Mouse (Mus musculus) limb, embryonic 15.5 days (tissue): ENCODE results near the gene Tmem150a. TPM values are rescaled to one million over a fixed set of nuclear protein-coding genes. Genes with fewer than 3 reads are reported as not detected.

Experiments used
- ATAC-seq: fragments of 200-750 bp; cut with Nextera tagmentation; 2 replicates; pipeline ENCODE4 v1.8.0; 2017; ENCODE audit warnings: low read depth, moderate TSS enrichment; ENCODE audit not compliant: insufficient number of reproducible peaks, low FRiP score, low TSS enrichment
- H3K27ac ChIP-seq: fragments of 300-500 bp; sonication (generic); 2 replicates; pipeline ENCODE4 v1.5.1; 2015; ENCODE audit warnings: moderate library complexity, mild to moderate bottlenecking, inconsistent platforms
- H3K27me3 ChIP-seq: fragments of 300-500 bp; sonication (generic); 2 replicates; pipeline ENCODE4 v1.6.1; 2015; ENCODE audit warnings: inconsistent platforms
- H3K36me3 ChIP-seq: fragments of 300-500 bp; sonication (generic); 2 replicates; pipeline ENCODE4 v1.6.1; 2015; ENCODE audit warnings: inconsistent platforms
- H3K4me1 ChIP-seq: fragments of 300-500 bp; sonication (generic); 2 replicates; pipeline ENCODE4 v1.6.1; 2015; ENCODE audit warnings: inconsistent platforms
- H3K4me2 ChIP-seq: fragments of 300-500 bp; sonication (generic); 2 replicates; pipeline ENCODE4 v1.6.1; 2015; ENCODE audit warnings: mild to moderate bottlenecking, inconsistent platforms
- H3K4me3 ChIP-seq: fragments of 300-500 bp; sonication (generic); 2 replicates; pipeline ENCODE4 v1.5.1; 2015; ENCODE audit warnings: mild to moderate bottlenecking, inconsistent platforms
- H3K9ac ChIP-seq: fragments of 300-500 bp; sonication (generic); 2 replicates; pipeline ENCODE4 v1.6.1; 2015; ENCODE audit warnings: inconsistent platforms
- H3K9me3 ChIP-seq: fragments of 300-500 bp; sonication (generic); 2 replicates; pipeline ENCODE4 v1.6.1; 2016; ENCODE audit warnings: inconsistent platforms
- WGBS: fragments of 180-500 bp; shearing (Covaris S2); methylation state at CpG from one replicate; pipeline ENCODE4 v1.1.7; 2015; 5-methylcytosine and 5-hydroxymethylcytosine counted together
- polyA plus RNA-seq: library from polyadenylated mRNA; unstranded; fragments of >200 nt; fragmentation: Nextera tagmentation; extraction: Ambion mirVana; gene quantifications from 2 replicates; pipeline ENCODE4 v1.2.1, GENCODE M21; 2015

Tmem150a gene
- 12.6 and 13.8 TPM in 2 replicates for polyA plus RNA-seq

DNA sequence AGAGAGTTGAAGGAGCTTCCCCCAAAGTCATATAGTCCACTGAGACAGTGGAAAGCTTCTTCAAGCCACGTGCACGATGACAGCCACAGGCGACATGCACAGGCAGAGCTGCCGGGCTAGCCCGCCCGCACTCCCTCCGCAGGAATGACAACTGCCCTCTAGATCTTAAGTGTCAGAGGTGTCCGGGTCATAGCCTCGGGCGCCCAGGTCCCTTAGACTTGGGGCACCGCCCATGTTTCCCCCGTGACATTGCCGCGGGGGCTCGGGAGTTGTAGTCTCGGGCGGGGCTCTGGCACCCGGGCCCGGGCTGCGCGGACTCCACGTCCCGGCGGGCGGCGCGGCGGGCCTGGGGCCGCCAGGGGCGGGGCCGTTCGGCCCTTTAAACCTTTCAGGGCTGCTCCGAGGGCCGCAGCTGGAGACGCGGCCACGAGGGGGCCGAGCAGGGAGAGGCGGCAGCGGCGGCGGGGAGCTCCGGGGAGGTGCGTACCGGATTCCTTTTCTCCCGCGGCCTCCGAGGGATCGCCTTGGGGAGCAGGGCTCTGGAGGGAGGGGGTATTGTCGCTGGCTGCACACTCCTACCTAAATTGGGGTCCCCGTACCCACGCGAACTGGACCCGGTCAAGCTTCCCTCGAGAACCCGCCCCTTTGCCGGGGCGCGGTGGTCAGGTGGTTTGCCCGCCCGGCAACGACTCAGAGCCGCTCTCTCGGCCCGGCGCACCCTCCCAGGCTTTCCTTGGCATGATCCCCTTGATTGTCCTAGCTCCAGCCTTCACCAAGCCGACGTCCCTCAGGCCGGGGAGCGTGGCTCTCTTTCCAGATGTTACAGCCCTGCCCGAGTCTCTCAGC is at the start of gene Tmem150a:
Tmem150a (plus strand) TSS at position 382 of the 846 bp plus-strand sequence.
- Histone ChIP-seq H3K4me3 (peak within 1 kb of the TSS; percentile 65), H3K9ac (peak within 1 kb of the TSS; percentile 56), H3K4me2 (peak within 1 kb of the TSS; percentile 94), H3K9me3 (no peaks in the 10 kb centered on the region), H3K27ac (peak within 1 kb of the TSS; percentile 29), H3K36me3 (peaks cover 34% of the 10 kb centered on the region), H3K27me3 (no peaks in the 10 kb centered on the region), H3K4me1 (peaks cover 54% of the 10 kb centered on the region)
- WGBS = under 1% methylated on average over 69 of the region's 71 CpGs
- peak; percentile 83 for ATAC-seq

DNA sequence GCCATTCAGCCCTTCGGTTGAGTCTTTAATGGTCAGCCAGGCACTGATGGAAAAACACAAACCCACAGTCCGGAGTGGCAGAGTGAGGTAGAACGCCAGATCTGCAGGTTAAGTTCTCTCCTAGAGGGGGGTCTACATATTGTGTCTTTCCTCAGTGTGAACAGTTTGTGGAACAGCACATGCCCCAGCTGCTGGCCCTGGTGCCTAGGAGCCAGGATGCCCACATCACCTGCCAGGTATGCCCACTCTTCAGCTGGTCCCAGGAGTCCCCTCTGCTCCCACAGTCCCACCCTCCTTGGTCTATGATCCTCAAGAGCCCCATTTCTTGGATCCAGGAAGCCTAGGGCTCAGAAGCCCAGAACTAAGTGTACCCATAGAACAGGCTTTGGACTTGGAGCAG is 43.0 kb upstream of the Tmem150a start:
- WGBS = 80% methylated on average over 3 of the region's 3 CpGs
- Histone ChIP-seq H3K4me3 (no peak overlapping the region), H3K9me3 (no peaks in the 10 kb centered on the region), H3K4me1 (no peaks in the 10 kb centered on the region), H3K36me3 (peaks cover 26% of the 10 kb centered on the region), H3K27me3 (no peaks in the 10 kb centered on the region), H3K27ac (no peak overlapping the region), H3K4me2 (no peak overlapping the region), H3K9ac (no peak overlapping the region)
- ATAC-seq = no peak

DNA sequence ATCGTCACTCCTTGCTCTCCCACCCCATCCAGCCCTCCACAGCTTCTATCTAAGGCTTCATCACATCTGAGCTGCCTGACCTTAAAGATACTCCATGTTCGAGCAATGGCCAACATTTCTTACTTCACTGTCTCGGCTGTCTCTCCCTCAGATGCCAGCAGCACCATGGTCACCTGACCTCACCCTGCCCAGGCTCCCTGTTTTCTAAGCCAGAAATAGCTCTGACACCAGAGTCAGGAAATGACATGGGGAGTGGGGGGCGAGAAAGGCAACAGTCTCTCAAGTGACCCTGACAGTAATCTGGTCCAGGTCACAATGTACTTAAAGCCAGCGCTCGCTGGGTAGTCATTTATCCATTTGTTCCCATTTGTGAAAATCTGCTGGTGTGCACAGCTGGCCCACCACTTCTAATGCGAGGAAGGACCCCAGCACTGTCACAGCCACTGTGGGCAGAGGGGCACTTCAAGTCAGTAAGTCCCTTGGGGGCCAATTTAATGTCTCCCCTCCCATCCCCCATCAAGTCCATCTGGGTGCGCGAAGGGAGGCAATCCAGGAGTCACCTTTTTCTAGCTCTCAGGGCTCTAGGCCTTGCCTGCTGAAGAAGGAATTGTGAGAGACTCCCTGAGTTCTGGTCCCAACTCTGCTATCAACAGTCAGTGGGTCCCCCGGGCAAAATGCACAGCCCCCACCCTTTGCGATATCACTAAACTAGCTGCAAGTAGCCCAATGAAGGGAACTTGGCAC is 42.0 kb upstream of the Tmem150a start:
- no peak for ATAC-seq
- H3K9me3 ChIP-seq = no peaks in the 10 kb centered on the region
- H3K4me2 ChIP-seq = no peak overlapping the region
- H3K9ac ChIP-seq = no peak overlapping the region
- H3K27me3 ChIP-seq = no peaks in the 10 kb centered on the region
- no peak overlapping the region for H3K27ac ChIP-seq
- H3K36me3 ChIP-seq = peaks cover 37% of the 10 kb centered on the region
- no peaks in the 10 kb centered on the region for H3K4me1 ChIP-seq
- no peak overlapping the region for H3K4me3 ChIP-seq
- WGBS = 90% methylated on average over 11 of the region's 11 CpGs

DNA sequence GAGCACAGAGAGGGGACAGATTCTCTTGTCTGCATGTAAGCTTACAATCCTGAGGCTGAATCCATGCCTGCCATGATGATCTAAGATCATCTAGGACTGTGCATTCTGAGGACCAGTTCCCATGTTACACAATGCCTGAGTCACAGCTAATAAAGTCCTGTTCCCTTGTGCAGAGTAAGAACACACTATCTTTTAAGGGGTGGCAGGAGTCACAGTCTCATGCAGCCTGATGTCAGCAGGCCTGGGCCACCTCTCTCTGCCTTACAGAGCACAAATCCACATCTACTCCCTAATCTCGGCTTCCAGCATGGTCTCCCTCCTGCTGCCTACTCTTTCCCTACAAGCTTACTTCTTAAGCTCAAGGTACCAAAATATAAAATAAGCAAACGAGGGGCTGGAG is 39.9 kb upstream of the Tmem150a start:
- WGBS = 83% methylated on average over 2 of the region's 2 CpGs
- Histone ChIP-seq H3K27me3 (no peaks in the 10 kb centered on the region), H3K27ac (no peak overlapping the region), H3K9me3 (no peaks in the 10 kb centered on the region), H3K4me1 (no peaks in the 10 kb centered on the region), H3K4me3 (no peak overlapping the region), H3K4me2 (no peak overlapping the region), H3K36me3 (peaks cover 58% of the 10 kb centered on the region), H3K9ac (no peak overlapping the region)
- ATAC-seq = no peak

DNA sequence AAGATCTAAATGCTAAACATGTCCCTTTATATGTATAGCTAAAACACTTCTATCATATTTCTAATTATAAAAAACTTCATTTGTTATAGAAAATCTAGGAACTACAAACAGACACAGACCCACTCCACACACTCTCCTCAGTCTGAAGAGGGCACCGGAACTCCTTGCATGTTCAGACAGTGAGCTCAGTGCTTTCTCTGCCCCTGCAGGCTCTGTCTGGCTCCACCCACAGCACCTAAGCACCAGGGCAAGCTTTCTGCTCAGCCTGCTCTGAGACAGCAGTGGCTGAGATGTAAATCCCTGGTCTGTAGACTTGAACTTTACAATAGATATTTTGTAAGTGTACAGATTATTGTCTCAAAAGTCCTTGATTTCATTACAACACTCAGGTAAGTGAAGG is 39.2 kb upstream of the Tmem150a start:
- no peak overlapping the region for H3K9ac ChIP-seq
- H3K27me3 ChIP-seq = no peaks in the 10 kb centered on the region
- no peak overlapping the region for H3K4me3 ChIP-seq
- no peak overlapping the region for H3K27ac ChIP-seq
- ATAC-seq = no peak
- WGBS = 58% methylated on average over 1 of the region's 1 CpGs
- H3K4me2 ChIP-seq = no peak overlapping the region
- H3K4me1 ChIP-seq = no peaks in the 10 kb centered on the region
- peaks cover 64% of the 10 kb centered on the region for H3K36me3 ChIP-seq
- no peaks in the 10 kb centered on the region for H3K9me3 ChIP-seq

DNA sequence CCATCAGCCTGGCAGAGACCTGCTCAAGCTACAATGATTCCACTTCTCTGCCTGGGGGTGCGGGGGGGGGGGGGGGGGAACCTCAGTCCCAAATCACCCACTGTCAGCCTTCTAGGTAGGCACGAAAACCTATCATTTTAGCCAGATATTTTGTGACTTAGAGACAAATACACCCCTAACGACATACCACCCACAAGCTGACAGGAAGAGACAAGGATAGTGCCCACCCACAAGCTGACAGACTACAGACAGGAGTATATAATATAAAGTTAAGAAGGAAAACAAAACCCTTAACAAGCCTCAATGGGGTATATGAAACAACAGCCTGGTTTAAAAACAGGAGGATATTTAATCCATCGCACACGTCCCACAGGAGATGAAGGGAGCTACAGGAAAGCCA is 36.8 kb upstream of the Tmem150a start:
- Histone ChIP-seq H3K4me2 (no peak overlapping the region), H3K9me3 (no peaks in the 10 kb centered on the region), H3K27ac (no peak overlapping the region), H3K9ac (no peak overlapping the region), H3K4me1 (no peaks in the 10 kb centered on the region), H3K4me3 (no peak overlapping the region), H3K36me3 (peaks cover 77% of the 10 kb centered on the region), H3K27me3 (no peaks in the 10 kb centered on the region)
- WGBS = 77% methylated on average over 5 of the region's 5 CpGs
- no peak for ATAC-seq

DNA sequence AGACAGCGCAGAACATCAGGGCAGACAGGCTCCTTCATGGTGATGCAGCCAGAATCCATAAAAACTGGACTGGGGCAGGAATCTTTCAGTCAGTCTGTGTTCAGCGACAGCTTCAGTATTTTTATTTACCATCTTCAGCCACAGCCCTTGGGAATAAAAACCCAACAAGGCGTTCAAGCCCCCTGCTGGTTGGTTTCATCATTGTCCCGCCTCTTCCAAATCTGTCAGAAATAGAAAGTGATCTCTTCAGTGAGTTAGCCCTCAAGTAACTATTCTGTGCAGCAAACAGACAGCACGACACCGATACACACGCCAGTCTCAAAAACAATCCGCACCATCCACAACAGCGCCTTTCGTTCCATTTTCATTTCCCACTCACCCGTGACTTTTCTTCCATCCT is 36.2 kb upstream of the Tmem150a start:
- Histone ChIP-seq H3K27ac (no peak overlapping the region), H3K27me3 (no peaks in the 10 kb centered on the region), H3K36me3 (peaks cover 82% of the 10 kb centered on the region), H3K9me3 (no peaks in the 10 kb centered on the region), H3K4me1 (no peaks in the 10 kb centered on the region), H3K9ac (no peak overlapping the region), H3K4me3 (no peak overlapping the region), H3K4me2 (no peak overlapping the region)
- no peak for ATAC-seq
- WGBS = 79% methylated on average over 11 of the region's 11 CpGs

DNA sequence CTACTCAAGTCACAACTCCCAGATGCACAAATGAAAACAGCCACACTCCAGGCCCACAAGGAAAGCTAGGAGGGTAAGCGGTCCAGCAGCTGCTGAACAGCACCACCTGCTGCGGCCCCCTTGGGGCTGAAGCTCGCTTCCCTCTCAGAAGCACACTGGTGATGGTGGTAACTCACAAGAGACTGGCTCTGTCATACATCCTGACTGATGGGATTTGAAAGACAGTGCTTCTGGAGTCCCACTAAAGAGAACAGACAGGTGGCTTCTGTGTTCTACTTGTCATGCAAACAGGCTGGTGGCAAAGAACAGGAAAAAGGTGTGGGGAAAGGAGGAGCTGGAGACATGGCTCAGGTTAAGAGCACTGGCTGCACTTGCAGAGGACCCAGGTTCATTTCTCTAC is 32.3 kb upstream of the Tmem150a start:
- H3K9ac ChIP-seq = no peak overlapping the region
- H3K4me1 ChIP-seq = no peaks in the 10 kb centered on the region
- H3K36me3 ChIP-seq = peaks cover 94% of the 10 kb centered on the region
- no peaks in the 10 kb centered on the region for H3K27me3 ChIP-seq
- ATAC-seq = no peak
- 91% methylated on average over 3 of the region's 3 CpGs for WGBS
- no peak overlapping the region for H3K4me2 ChIP-seq
- H3K9me3 ChIP-seq = no peaks in the 10 kb centered on the region
- no peak overlapping the region for H3K4me3 ChIP-seq
- no peak overlapping the region for H3K27ac ChIP-seq

DNA sequence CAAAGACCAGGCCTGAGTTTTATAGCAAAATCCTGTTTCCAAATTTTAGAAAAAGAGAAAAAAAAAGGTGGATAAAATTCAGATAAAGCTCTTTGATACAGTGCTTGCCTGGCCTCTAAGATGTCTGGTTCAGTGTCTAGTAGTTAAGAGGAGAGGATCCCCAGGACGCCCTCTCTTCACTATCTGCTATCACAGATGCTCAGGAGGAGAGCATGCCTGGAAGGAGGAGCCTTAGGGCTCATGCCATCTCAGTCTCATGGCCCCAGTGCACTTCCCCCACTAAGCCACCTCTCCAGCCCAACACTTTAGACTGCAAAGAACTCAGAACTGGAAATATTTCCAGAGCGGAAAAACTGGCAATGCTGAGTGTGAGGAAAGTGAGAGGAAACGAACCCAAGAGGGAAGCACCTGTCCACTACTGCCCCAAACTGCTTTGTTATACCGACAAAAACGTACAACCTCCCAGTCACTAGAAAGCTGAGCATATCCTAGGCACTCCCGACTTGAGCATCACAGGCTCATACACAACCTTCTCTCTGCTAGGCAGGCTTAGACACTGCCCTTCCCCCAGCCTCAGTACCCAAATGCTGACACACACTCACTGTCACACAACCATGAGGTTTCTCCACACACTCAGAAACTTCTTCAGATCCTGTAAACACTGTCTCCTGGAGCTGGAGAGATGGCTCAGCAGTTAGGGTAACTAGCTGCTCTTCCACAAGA is 31.3 kb upstream of the Tmem150a start:
- Histone ChIP-seq H3K4me1 (no peaks in the 10 kb centered on the region), H3K36me3 (peaks cover 93% of the 10 kb centered on the region), H3K27me3 (no peaks in the 10 kb centered on the region), H3K9ac (no peak overlapping the region), H3K27ac (no peak overlapping the region), H3K9me3 (no peaks in the 10 kb centered on the region), H3K4me2 (no peak overlapping the region), H3K4me3 (no peak overlapping the region)
- no peak for ATAC-seq
- WGBS = 90% methylated on average over 6 of the region's 6 CpGs

DNA sequence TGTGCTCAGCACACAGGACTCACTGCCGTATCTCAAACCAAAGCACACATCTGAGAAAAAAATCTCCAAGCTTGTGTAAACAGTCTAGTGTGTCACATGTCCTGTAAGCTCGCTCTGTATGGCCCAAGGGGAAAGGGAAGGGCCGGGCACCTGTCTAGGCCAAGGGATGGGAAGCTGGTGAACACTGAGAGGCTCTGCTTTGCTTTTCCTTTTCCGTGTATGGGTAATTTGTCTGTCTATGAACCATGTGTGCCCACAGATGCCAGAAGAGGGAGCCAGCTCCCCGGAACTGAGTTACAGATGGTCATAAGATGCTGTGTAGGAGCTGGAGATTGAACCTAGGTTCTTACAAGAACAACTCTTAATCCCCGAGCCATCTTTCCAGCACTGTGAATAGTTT is 29.0 kb upstream of the Tmem150a start:
- no peak overlapping the region for H3K27ac ChIP-seq
- no peak overlapping the region for H3K9ac ChIP-seq
- no peak overlapping the region for H3K4me2 ChIP-seq
- H3K4me1 ChIP-seq = no peaks in the 10 kb centered on the region
- 78% methylated on average over 6 of the region's 6 CpGs for WGBS
- no peaks in the 10 kb centered on the region for H3K27me3 ChIP-seq
- H3K9me3 ChIP-seq = no peaks in the 10 kb centered on the region
- peaks cover 88% of the 10 kb centered on the region for H3K36me3 ChIP-seq
- no peak overlapping the region for H3K4me3 ChIP-seq
- no peak for ATAC-seq

DNA sequence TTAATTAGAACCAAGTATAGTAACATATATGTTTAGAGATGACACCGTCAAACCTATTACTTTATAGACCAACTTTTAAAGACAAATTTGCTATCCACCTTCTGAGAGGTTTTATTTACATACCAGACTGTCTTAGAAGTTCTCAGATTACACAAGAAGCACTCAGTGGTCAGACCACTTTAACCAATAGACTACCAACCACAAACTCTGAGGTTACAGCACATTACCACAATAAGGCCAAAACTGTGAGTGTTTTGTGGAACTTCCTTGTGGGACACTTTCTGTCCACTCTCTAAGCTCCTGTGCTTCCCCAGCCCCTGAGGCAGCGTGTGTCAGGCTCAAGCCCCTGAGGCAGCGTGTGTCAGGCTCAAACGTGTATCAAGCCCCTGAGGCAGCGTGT is 26.2 kb upstream of the Tmem150a start:
- no peak overlapping the region for H3K4me3 ChIP-seq
- no peaks in the 10 kb centered on the region for H3K27me3 ChIP-seq
- H3K36me3 ChIP-seq = peaks cover 84% of the 10 kb centered on the region
- no peak for ATAC-seq
- no peaks in the 10 kb centered on the region for H3K9me3 ChIP-seq
- H3K4me1 ChIP-seq = no peaks in the 10 kb centered on the region
- no peak overlapping the region for H3K27ac ChIP-seq
- WGBS = 83% methylated on average over 5 of the region's 5 CpGs
- H3K4me2 ChIP-seq = no peak overlapping the region
- no peak overlapping the region for H3K9ac ChIP-seq

DNA sequence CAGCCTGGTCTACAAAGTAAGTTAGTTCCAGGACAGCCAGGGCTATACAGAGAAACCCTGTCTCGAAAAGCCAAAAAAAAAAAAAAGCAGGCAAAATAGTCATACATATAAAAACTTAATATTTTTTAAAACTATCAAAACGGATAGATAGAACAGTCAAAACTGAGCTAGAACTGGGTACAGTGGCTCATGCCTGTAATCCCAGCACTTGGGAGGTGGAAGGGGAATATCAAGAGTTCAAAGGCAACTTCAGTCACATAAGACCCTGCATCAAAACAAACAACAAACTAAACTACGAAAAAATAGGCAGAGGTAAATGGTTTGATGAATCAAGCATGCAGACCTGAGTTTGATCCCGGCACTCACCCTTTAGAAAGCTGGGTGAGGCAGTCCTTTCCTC is 25.1 kb upstream of the Tmem150a start:
- peaks cover 84% of the 10 kb centered on the region for H3K36me3 ChIP-seq
- H3K27ac ChIP-seq = no peak overlapping the region
- H3K4me2 ChIP-seq = no peak overlapping the region
- ATAC-seq = no peak
- H3K9ac ChIP-seq = no peak overlapping the region
- H3K27me3 ChIP-seq = no peaks in the 10 kb centered on the region
- H3K4me1 ChIP-seq = no peaks in the 10 kb centered on the region
- H3K4me3 ChIP-seq = no peak overlapping the region
- no peaks in the 10 kb centered on the region for H3K9me3 ChIP-seq
- WGBS = 90% methylated on average over 4 of the region's 4 CpGs
